ENCODE assay signal across 19 mouse cellular contexts in the genomic region with DNA sequence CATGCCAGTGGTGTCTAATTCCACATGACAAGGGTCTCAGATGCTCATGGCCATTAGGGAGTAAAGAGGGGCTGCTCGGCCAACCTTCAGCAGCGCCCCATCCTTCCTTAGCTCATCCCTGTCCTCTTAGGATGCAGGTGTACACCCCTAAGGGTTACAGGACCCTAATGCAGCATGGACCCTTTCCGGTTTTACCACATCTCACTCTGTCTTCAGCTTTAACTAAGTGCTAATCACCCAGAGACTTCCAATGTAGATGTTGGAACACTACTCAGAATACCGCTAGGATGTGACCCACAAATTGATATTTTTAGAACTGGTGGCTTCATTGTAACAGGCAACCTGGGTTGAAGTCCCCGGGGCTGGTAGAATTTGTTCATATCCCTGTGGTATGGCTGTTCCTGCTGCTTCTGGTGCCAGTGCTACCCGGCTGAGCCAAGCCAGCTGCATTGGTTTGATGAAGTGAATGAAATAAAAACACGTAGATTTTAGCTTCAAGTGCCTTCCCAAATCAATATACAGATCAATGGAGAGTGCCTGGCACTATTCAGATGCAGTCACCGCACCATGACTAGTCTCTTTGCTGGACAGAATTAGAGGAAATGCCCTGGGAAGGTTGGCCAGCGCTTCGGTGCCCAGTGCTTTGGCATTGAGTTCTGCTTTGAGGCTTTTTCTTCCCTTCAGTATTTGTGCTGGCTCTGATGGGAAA.
DNase-seq lines count a peak whose midpoint lies in the region; ATAC-seq and TF ChIP-seq lines count a peak whose summit lies in the region.
"Had no signal": no experiment of that assay in that cellular context is flagged by ENCODE, and none has a peak within 500 bp of the region (broad histone marks: within the 10 kb centered on the region; RNA-seq: fewer than 3 reads in every experiment).

No protein-coding gene starts in this region.

- peaks cover 8% of the 10 kb centered on the region; the same call in 1 of the 2 replicates for H3K4me1 ChIP-seq in forebrain, embryonic 15.5 days
- no peaks in the 10 kb centered on the region for H3K4me1 ChIP-seq in forebrain, embryonic 14.5 days (ENCODE audit: control insufficient read depth, insufficient read depth, low read length)
- no peaks in the 10 kb centered on the region for H3K4me1 ChIP-seq in embryonic facial prominence, embryonic 10.5 days
- no peaks in the 10 kb centered on the region for H3K4me1 ChIP-seq in heart, embryonic 12.5 days (replicated peaks)
- H3K4me1 ChIP-seq: heart, embryonic 15.5 days had no signal

- ATAC-seq in forebrain, embryonic 15.5 days (replicated peaks), result peak; percentile 41; the same call in 1 of the 2 replicates
- ATAC-seq in forebrain, embryonic 14.5 days, result no peak; the same call in 1 of the 2 replicates
- ATAC-seq in heart, embryonic 12.5 days (ENCODE audit: insufficient number of reproducible peaks, low FRiP score), result no peak
- ATAC-seq: intestine, postnatal 0 days had no signal

- no peak overlapping the region for H3K4me2 ChIP-seq in forebrain, embryonic 15.5 days (replicated peaks)
- H3K4me2 ChIP-seq in forebrain, embryonic 14.5 days (ENCODE audit: low read length), result no peak overlapping the region
- H3K4me2 ChIP-seq in heart, embryonic 12.5 days, result no peak overlapping the region
- H3K4me2 ChIP-seq: heart, embryonic 15.5 days; hindbrain, embryonic 12.5 days; limb, embryonic 12.5 days; neural tube, embryonic 15.5 days had no signal

- no peaks in the 10 kb centered on the region for H3K36me3 ChIP-seq in forebrain, embryonic 15.5 days
- no peaks in the 10 kb centered on the region for H3K36me3 ChIP-seq in forebrain, embryonic 14.5 days (ENCODE audit: control insufficient read depth, insufficient read depth, low read length)
- H3K36me3 ChIP-seq in embryonic facial prominence, embryonic 10.5 days (replicated peaks), result no peaks in the 10 kb centered on the region
- H3K36me3 ChIP-seq in heart, embryonic 12.5 days, result no peaks in the 10 kb centered on the region
- H3K36me3 ChIP-seq: heart, embryonic 15.5 days; hindbrain, embryonic 12.5 days; limb, embryonic 12.5 days; neural tube, embryonic 15.5 days had no signal

- H3K27ac ChIP-seq in forebrain, embryonic 15.5 days (replicated peaks), result no peak overlapping the region
- no peak overlapping the region for H3K27ac ChIP-seq in forebrain, embryonic 14.5 days (ENCODE audit: low read depth, low read length)
- H3K27ac ChIP-seq in layer of hippocampus, adult 2 months, result peak overlapping the region; percentile 72
- no peak overlapping the region for H3K27ac ChIP-seq in embryonic facial prominence, embryonic 10.5 days (replicated peaks)
- H3K27ac ChIP-seq in heart, embryonic 12.5 days (ENCODE audit: poor library complexity, severe bottlenecking), result no peak overlapping the region
- H3K27ac ChIP-seq: heart, embryonic 15.5 days; hindbrain, embryonic 12.5 days; limb, embryonic 12.5 days; liver, embryonic 14.5 days; neural tube, embryonic 15.5 days had no signal

- WGBS in forebrain, embryonic 15.5 days, result 82% methylated on average over 10 of the region's 10 CpGs
- 90% methylated on average over 10 of the region's 10 CpGs for WGBS in forebrain, embryonic 14.5 days
- WGBS in embryonic facial prominence, embryonic 10.5 days, result 90% methylated on average over 10 of the region's 10 CpGs
- WGBS in heart, embryonic 12.5 days, result 81% methylated on average over 10 of the region's 10 CpGs

- no peak overlapping the region for H3K4me3 ChIP-seq in forebrain, embryonic 15.5 days
- no peak overlapping the region for H3K4me3 ChIP-seq in forebrain, embryonic 14.5 days (ENCODE audit: low read depth, low read length)
- no peak overlapping the region for H3K4me3 ChIP-seq in layer of hippocampus, adult 2 months
- H3K4me3 ChIP-seq in embryonic facial prominence, embryonic 10.5 days, result no peak overlapping the region
- H3K4me3 ChIP-seq in heart, embryonic 12.5 days, result no peak overlapping the region
- H3K4me3 ChIP-seq: heart, embryonic 15.5 days; hindbrain, embryonic 12.5 days; limb, embryonic 12.5 days; myocyte; neural tube, embryonic 15.5 days had no signal

- no peak overlapping the region for H3K9ac ChIP-seq in forebrain, embryonic 15.5 days (replicated peaks)
- H3K9ac ChIP-seq in forebrain, embryonic 14.5 days (ENCODE audit: low read length), result no peak overlapping the region
- no peak overlapping the region for H3K9ac ChIP-seq in heart, embryonic 12.5 days
- H3K9ac ChIP-seq: heart, embryonic 15.5 days; hindbrain, embryonic 12.5 days; limb, embryonic 12.5 days; liver, embryonic 14.5 days; neural tube, embryonic 15.5 days had no signal

- no peaks in the 10 kb centered on the region for H3K9me3 ChIP-seq in forebrain, embryonic 15.5 days
- H3K9me3 ChIP-seq in forebrain, embryonic 14.5 days (replicated peaks; ENCODE audit: control insufficient read depth, low read length), result no peaks in the 10 kb centered on the region
- no peaks in the 10 kb centered on the region for H3K9me3 ChIP-seq in embryonic facial prominence, embryonic 10.5 days
- H3K9me3 ChIP-seq in heart, embryonic 12.5 days (replicated peaks), result 0 out of 2 replicates have a peak, but pooled peaks cover 8% of the 10 kb centered on the region
- H3K9me3 ChIP-seq: heart, embryonic 15.5 days; hindbrain, embryonic 12.5 days; limb, embryonic 12.5 days; neural tube, embryonic 15.5 days had no signal

- TF ChIP-seq CTCF in layer of hippocampus, adult 2 months (conservative IDR thresholded peaks at IDR 0.05), result no peak

- H3K27me3 ChIP-seq in forebrain, embryonic 15.5 days, result no peaks in the 10 kb centered on the region
- H3K27me3 ChIP-seq in forebrain, embryonic 14.5 days (replicated peaks; ENCODE audit: control insufficient read depth, insufficient read depth, low read length), result no peaks in the 10 kb centered on the region
- no peaks in the 10 kb centered on the region for H3K27me3 ChIP-seq in embryonic facial prominence, embryonic 10.5 days (replicated peaks; ENCODE audit: low read depth, poor library complexity, severe bottlenecking)
- H3K27me3 ChIP-seq in heart, embryonic 12.5 days (replicated peaks), result no peaks in the 10 kb centered on the region
- H3K27me3 ChIP-seq: heart, embryonic 15.5 days; hindbrain, embryonic 12.5 days; limb, embryonic 12.5 days; neural tube, embryonic 15.5 days had no signal

- no peak for DNase-seq in forebrain, embryonic 14.5 days (ENCODE audit: low spot score)
- DNase-seq in layer of hippocampus, adult 2 months (ENCODE audit: low spot score in 2 of 2), result no peak
- no peak for DNase-seq in layer of hippocampus, adult 11-12 months (ENCODE audit: low spot score)
- DNase-seq in cerebellum, adult 11-12 months, result peak; percentile 40
- DNase-seq in cerebellum, postnatal 25 days, result peak; percentile 58 to 59
- DNase-seq in embryonic facial prominence, embryonic 10.5 days (ENCODE audit: low spot score), result no peak
- DNase-seq: adrenal gland, adult 2 months; heart, adult 18-20 months; kidney, postnatal 10 days; thymus, postnatal 25 days had no signal

Comparison
In these comparisons a context has a peak if more than half of its experiments do, and no peak if none do; other contexts are left out.
1. DNase-seq: peak in cerebellum, adult 11-12 months (single experiment) and cerebellum, postnatal 25 days (2 of 2); none in forebrain, embryonic 14.5 days (single experiment), layer of hippocampus, adult 2 months (0 of 2), layer of hippocampus, adult 11-12 months (single experiment) and embryonic facial prominence, embryonic 10.5 days (single experiment).